Mouse (Mus musculus) ES-E14 (cell line): ENCODE data around the gene Zmynd19. TPM values are rescaled to one million over a fixed set of nuclear protein-coding genes. Genes with fewer than 3 reads are reported as not detected.
A peak's percentile ranks its signal among the peaks of the same experiment; 100 is the strongest.

Source experiments
- DNase-seq: peaks from one replicate; pipeline ENCODE4 v3.0.0-alpha.2; 2013; ENCODE audit warnings: low read depth, low spot score
- H3K27ac ChIP-seq: 2 replicates; pipeline ENCODE4 v1.5.1; 2012; ENCODE audit warnings: low read depth, mild to moderate bottlenecking, low read length, moderate library complexity, mixed read lengths; ENCODE audit not compliant: poor library complexity, insufficient read depth, severe bottlenecking
- H3K36me3 ChIP-seq: 2 replicates; pipeline ENCODE4 v1.6.1; 2012; ENCODE audit warnings: mild to moderate bottlenecking, low read length, moderate library complexity, mixed read lengths; ENCODE audit not compliant: control insufficient read depth, poor library complexity, insufficient read depth, severe bottlenecking
- H3K4me1 ChIP-seq, 2 experiments: fragments of 150-350 bp in 1 of 2; sonication (generic) in 1 of 2; 2 replicates each; pipeline ENCODE4 v1.6.1; 2012; ENCODE audit warnings: low read length in 2 of 2, mild to moderate bottlenecking in 1 of 2, mixed read lengths in 1 of 2; ENCODE audit not compliant: control insufficient read depth in 2 of 2, insufficient read depth in 2 of 2, poor library complexity in 1 of 2
- H3K4me3 ChIP-seq, 2 experiments: fragments of 150-350 bp in 1 of 2; sonication (generic) in 1 of 2; 2 replicates each; pipeline ENCODE4 v1.5.1; 2012; ENCODE audit warnings: low read length in 2 of 2, low read depth in 1 of 2, mild to moderate bottlenecking in 1 of 2, mixed read lengths in 1 of 2; ENCODE audit not compliant: insufficient read depth in 1 of 2, poor library complexity in 1 of 2, severe bottlenecking in 1 of 2
- H3K9ac ChIP-seq: 2 replicates; pipeline ENCODE4 v1.6.1; 2012; ENCODE audit warnings: low read depth, mild to moderate bottlenecking, low read length, mixed read lengths; ENCODE audit not compliant: poor library complexity, insufficient read depth, severe bottlenecking
- H3K9me3 ChIP-seq: fragments of 150-350 bp; sonication (generic); 2 replicates; pipeline ENCODE4 v1.6.1; 2012; ENCODE audit warnings: low read depth, mild to moderate bottlenecking, low read length; ENCODE audit not compliant: control insufficient read depth, insufficient read depth
- CHD2 ChIP-seq: IDR thresholded peaks from 2 replicates; pipeline ENCODE4 v1.6.1; 2014; ENCODE audit warnings: mild to moderate bottlenecking, low read depth, low read length, inconsistent platforms
- HCFC1 ChIP-seq: IDR thresholded peaks from 2 replicates; pipeline ENCODE4 v1.6.1; 2012; ENCODE audit warnings: low read length, inconsistent platforms, borderline replicate concordance; ENCODE audit not compliant: insufficient read depth
- MAFK ChIP-seq: IDR thresholded peaks from 2 replicates; pipeline ENCODE4 v1.6.1; 2014; ENCODE audit warnings: mild to moderate bottlenecking, low read depth, low read length, inconsistent platforms; ENCODE audit not compliant: insufficient read depth
- ZC3H11A ChIP-seq: IDR thresholded peaks from 2 replicates; pipeline ENCODE4 v1.6.1; 2012; ENCODE audit warnings: low read depth, mild to moderate bottlenecking, inconsistent platforms, low read length, borderline replicate concordance
- ZNF384 ChIP-seq: IDR thresholded peaks from 2 replicates; pipeline ENCODE4 v1.6.1; 2012; ENCODE audit warnings: low read depth, low read length, inconsistent platforms
- in situ Hi-C, 2 experiments: fragments of 600-800 bp; cut with MboI; formaldehyde crosslinking; loops; one replicate each; pipeline ENCODE4 v1.15.1; 2025; ENCODE audit warnings: low sequenced_read_pairs in 2 of 2, inconsistent platforms in 1 of 2; ENCODE audit not compliant: unreplicated experiment in 2 of 2
- total RNA-seq: library from RNA; depleted of rRNA; stranded (reverse); fragments of 300-350 nt; gene quantifications from 2 replicates; pipeline ENCODE4 v1.2.3, GENCODE M21; 2012; rRNA removed

Gene Zmynd19
- total RNA-seq = 47.8 and 50.2 TPM in 2 replicates

- Histone ChIP-seq H3K9ac (peak within 1 kb of the TSS; percentile 94), H3K36me3 (peaks cover 24% of the 10 kb centered on the region), H3K9me3 (no peaks in the 10 kb centered on the region), H3K4me3 (peak within 1 kb of the TSS; percentile 88 to 96), H3K4me1 (peaks cover 0 to 3% of the 10 kb centered on the region in 2 experiments; a peak in 2 of 4 replicates), H3K27ac (peak within 1 kb of the TSS; percentile 33)
- in situ Hi-C loops = no loop called here
- TF ChIP-seq HCFC1 (no peak), ZNF384 (no peak)
- peak; percentile 90 for DNase-seq
Measured at GRCm38 (mm10) chr2:24949421-24950188, at the start of gene Zmynd19. Gene Zmynd19 (plus strand): TSS chr2:24949792.

- no peak overlapping the region for H3K9ac ChIP-seq
- H3K9me3 ChIP-seq = no peaks in the 10 kb centered on the region
- no peak for DNase-seq
- H3K36me3 ChIP-seq = 0 out of 2 replicates have a peak, but pooled peaks cover 2% of the 10 kb centered on the region
- in situ Hi-C loops = no loop called here
- H3K4me1 ChIP-seq = peaks cover 7 to 10% of the 10 kb centered on the region in 2 experiments
- no peak for TF ChIP-seq MAFK
- no peak for TF ChIP-seq ZNF384
- no peak for TF ChIP-seq CHD2
- TF ChIP-seq ZC3H11A = no peak
- no peak for TF ChIP-seq HCFC1
- no peak overlapping the region for H3K27ac ChIP-seq
- no peak overlapping the region for H3K4me3 ChIP-seq
Measured at GRCm38 (mm10) chr2:24901055-24901454, 48.5 kb upstream of the Zmynd19 start.

GRCm38 (mm10) chr2:24902999-24903398 is 46.6 kb upstream of the Zmynd19 start:
- Histone ChIP-seq H3K27ac (no peak overlapping the region), H3K4me1 (peaks cover 7% of the 10 kb centered on the region in 2 experiments), H3K36me3 (0 out of 2 replicates have a peak, but pooled peaks cover 1% of the 10 kb centered on the region), H3K9ac (no peak overlapping the region), H3K9me3 (no peaks in the 10 kb centered on the region), H3K4me3 (no peak overlapping the region)
- in situ Hi-C loops = no loop called here
- TF ChIP-seq HCFC1 (no peak), CHD2 (no peak), ZNF384 (no peak), MAFK (no peak), ZC3H11A (no peak)
- DNase-seq = no peak

GRCm38 (mm10) chr2:24904823-24905652 is 44.6 kb upstream of the Zmynd19 start:
- in situ Hi-C loops = no loop called here
- no peak overlapping the region; the same call in 1 of the 2 replicates for H3K27ac ChIP-seq

More at GRCm38 (mm10) chr2:24904823-24905652, 44.6 kb upstream of the Zmynd19 start:
- Histone ChIP-seq H3K9me3 (no peaks in the 10 kb centered on the region), H3K9ac (no peak overlapping the region), H3K36me3 (no peaks in the 10 kb centered on the region), H3K4me1 (peaks cover 7% of the 10 kb centered on the region in 2 experiments), H3K4me3 (no peak overlapping the region)
- TF ChIP-seq HCFC1 (no peak), MAFK (no peak), ZC3H11A (no peak), ZNF384 (no peak), CHD2 (no peak)
- DNase-seq = no peak
